Mouse (Mus musculus) midbrain, embryonic 14.5 days (tissue): ENCODE results near the gene Ttc28. TPM values are rescaled to one million over a fixed set of nuclear protein-coding genes. Genes with fewer than 3 reads are reported as not detected.
A peak's percentile ranks its signal among the peaks of the same experiment; 100 is the strongest.

Experiments
- ATAC-seq: fragments of 200-750 bp; cut with Nextera tagmentation; 2 replicates; pipeline ENCODE4 v1.8.0; 2017; ENCODE audit warnings: moderate number of reproducible peaks, moderate library complexity; ENCODE audit not compliant: low FRiP score, low TSS enrichment
- DNase-seq: peaks from one replicate; pipeline ENCODE4 v3.0.0-alpha.2; 2015
- H3K27ac ChIP-seq: fragments of 300-500 bp; sonication (generic); replicated peaks from 2 replicates; pipeline ENCODE4 v1.5.1; 2014; ENCODE audit warnings: mild to moderate bottlenecking, low read depth, low read length, moderate library complexity
- H3K27me3 ChIP-seq: fragments of 300-500 bp; sonication (generic); 2 replicates; pipeline ENCODE4 v1.6.1; 2014; ENCODE audit warnings: low read length, control low read depth, mixed read lengths; ENCODE audit not compliant: control insufficient read depth, insufficient read depth
- H3K36me3 ChIP-seq: fragments of 300-500 bp; sonication (generic); 2 replicates; pipeline ENCODE4 v1.6.1; 2014; ENCODE audit warnings: low read length, control low read depth; ENCODE audit not compliant: control insufficient read depth, insufficient read depth
- H3K4me1 ChIP-seq: fragments of 300-500 bp; sonication (generic); 2 replicates; pipeline ENCODE4 v1.6.1; 2014; ENCODE audit warnings: mild to moderate bottlenecking, antibody characterized with exemption, low read length, control low read depth; ENCODE audit not compliant: control insufficient read depth, insufficient read depth
- H3K4me2 ChIP-seq: fragments of 300-500 bp; sonication (generic); 2 replicates; pipeline ENCODE4 v1.6.1; 2014; ENCODE audit warnings: mild to moderate bottlenecking, low read length, moderate library complexity
- H3K4me3 ChIP-seq: fragments of 300-500 bp; sonication (generic); replicated peaks from 2 replicates; pipeline ENCODE4 v1.5.1; 2014; ENCODE audit warnings: low read depth, low read length
- H3K9ac ChIP-seq: fragments of 300-500 bp; sonication (generic); replicated peaks from 2 replicates; pipeline ENCODE4 v1.6.1; 2014; ENCODE audit warnings: mild to moderate bottlenecking, low read length, moderate library complexity
- H3K9me3 ChIP-seq: fragments of 300-500 bp; sonication (generic); 2 replicates; pipeline ENCODE4 v1.6.1; 2016; ENCODE audit warnings: low read length, control low read depth, mixed read lengths; ENCODE audit not compliant: control insufficient read depth
- WGBS: fragments of 180-500 bp; shearing (Covaris S2); extraction: QIAGEN DNeasy Blood & Tissue Kit; methylation state at CpG from one replicate; pipeline ENCODE4 v1.1.7; 2014; 5-methylcytosine and 5-hydroxymethylcytosine counted together
- polyA plus RNA-seq: library from polyadenylated mRNA; unstranded; fragments of >200 nt; fragmentation: Nextera tagmentation; extraction: Ambion mirVana; gene quantifications from 2 replicates; pipeline ENCODE4 v1.2.1, GENCODE M21; 2014

The Ttc28 gene
- polyA plus RNA-seq, 1 experiment from 2014 or later = 30.9 TPM

DNA sequence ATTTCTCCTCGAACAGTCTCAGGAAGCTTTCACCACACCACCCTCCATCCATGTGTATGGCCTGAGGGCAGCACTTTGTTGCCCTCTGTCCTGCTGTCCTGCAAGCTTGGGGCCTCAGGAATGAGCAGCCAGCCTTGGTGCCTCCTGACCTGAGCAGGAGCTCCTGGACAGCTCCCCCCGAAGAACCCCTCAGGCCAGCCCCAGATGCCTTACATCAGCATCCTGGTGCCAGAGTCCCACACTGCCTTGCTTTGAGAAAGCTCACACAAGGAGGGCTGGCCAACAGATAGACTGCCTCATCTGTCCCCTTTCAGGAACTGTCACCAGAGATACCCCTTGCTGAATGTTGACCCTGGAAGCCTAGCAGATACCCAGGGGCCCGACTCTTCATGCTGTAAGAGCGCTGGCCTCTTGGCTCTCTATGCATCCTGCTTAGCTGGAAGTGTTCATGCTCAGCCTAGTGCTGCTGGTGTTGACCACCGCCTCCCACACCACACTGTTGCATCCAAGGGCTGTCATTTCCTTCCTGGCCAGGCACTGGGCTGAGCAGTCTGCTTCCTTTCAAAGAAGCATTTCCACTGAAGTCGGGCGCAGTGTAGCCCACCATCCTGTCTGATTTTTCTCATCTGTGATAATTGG, 259.4 kb downstream of the Ttc28 start:
- Histone ChIP-seq H3K27me3 (no peaks in the 10 kb centered on the region), H3K9me3 (no peaks in the 10 kb centered on the region), H3K36me3 (no peaks in the 10 kb centered on the region), H3K4me3 (no peak overlapping the region), H3K27ac (0 out of 2 replicates have a peak overlapping the region, but pooled peaks have one; percentile 20), H3K9ac (no peak overlapping the region), H3K4me2 (no peak overlapping the region), H3K4me1 (peaks cover 54% of the 10 kb centered on the region)
- ATAC-seq (no peak), DNase-seq (no peak)
- 85% methylated on average over 7 of the region's 7 CpGs for WGBS

- ATAC-seq (no peak), DNase-seq (no peak)
- H3K4me1 ChIP-seq = peaks cover 54% of the 10 kb centered on the region
- no peaks in the 10 kb centered on the region for H3K27me3 ChIP-seq
- H3K9ac ChIP-seq = no peak overlapping the region
- H3K27ac ChIP-seq = no peak overlapping the region
- WGBS = 74% methylated on average over 14 of the region's 14 CpGs
- no peaks in the 10 kb centered on the region for H3K36me3 ChIP-seq
- no peak overlapping the region for H3K4me3 ChIP-seq
- no peaks in the 10 kb centered on the region for H3K9me3 ChIP-seq
- no peak overlapping the region for H3K4me2 ChIP-seq
Observed at GRCm38 (mm10) chr5:111139622-111140021, 260.0 kb downstream of the Ttc28 start.

DNA sequence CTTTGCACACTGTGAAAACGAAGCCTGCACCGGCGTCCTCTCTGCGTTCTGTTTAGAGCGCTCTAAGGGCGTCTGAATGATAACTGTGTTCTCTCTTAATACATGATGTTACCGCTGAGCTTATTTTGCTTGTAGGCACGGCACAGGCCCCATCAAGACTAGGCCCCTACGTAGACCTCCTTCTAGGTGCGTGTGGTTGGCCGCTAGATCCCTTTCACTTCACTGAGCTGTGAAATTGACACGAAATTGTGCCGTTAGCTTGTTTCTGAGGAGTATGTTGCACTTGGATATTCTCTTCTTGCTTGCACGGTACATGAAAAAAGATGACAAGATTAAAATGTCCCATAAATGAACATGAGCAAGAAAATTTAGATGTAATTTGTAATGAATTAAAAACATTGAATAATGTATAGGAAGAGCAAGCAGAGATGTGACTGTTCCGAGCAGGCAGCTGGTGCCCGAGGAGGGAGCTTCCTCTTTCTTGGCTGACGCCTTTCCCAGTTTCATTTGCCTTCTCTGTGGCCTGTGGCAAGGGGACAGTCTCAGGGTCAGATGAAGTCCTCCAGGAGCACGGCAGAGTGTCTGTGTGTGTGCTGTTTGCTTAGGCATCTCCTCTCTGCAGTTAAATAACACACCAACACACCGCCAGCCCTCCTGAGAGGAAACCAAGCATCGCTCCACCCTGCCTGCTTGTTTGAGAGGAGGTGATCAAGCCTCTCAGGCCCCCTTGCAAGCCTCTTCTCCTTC, 261.7 kb downstream of the Ttc28 start:
- Histone ChIP-seq H3K9me3 (no peaks in the 10 kb centered on the region), H3K4me1 (peaks cover 50% of the 10 kb centered on the region), H3K36me3 (no peaks in the 10 kb centered on the region), H3K27ac (peak overlapping the region; percentile 71), H3K27me3 (no peaks in the 10 kb centered on the region), H3K4me2 (no peak overlapping the region), H3K9ac (no peak overlapping the region; the same call in 1 of the 2 replicates), H3K4me3 (no peak overlapping the region)
- no peak for DNase-seq
- WGBS = 48% methylated on average over 20 of the region's 20 CpGs
- no peak for ATAC-seq

DNA sequence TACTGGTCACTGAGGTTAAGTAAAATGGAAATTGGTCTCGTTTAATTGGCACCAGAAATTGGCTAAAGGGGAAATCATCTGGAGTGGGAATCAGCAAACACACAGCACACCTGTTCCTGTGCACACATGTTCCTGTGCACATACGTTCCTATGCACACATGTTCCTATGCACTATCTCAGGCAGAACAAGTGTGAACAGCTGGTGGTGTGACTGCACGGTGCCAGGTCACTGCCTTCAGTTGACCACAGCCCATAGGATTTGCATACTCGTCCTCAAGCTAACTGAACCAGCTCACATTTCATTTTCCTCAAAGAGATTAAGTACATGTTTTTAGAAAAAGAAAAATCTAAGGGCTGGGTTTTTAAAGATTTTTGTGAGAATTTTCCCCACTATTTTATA, 263.2 kb downstream of the Ttc28 start:
- Histone ChIP-seq H3K9me3 (no peaks in the 10 kb centered on the region), H3K36me3 (no peaks in the 10 kb centered on the region), H3K9ac (no peak overlapping the region), H3K4me1 (peaks cover 35% of the 10 kb centered on the region), H3K27me3 (no peaks in the 10 kb centered on the region), H3K4me3 (no peak overlapping the region), H3K4me2 (no peak overlapping the region), H3K27ac (no peak overlapping the region)
- DNase-seq (no peak), ATAC-seq (no peak)
- 78% methylated on average over 4 of the region's 4 CpGs for WGBS

GRCm38 (mm10) chr5:111144411-111144810, 264.8 kb downstream of the Ttc28 start:
- H3K36me3 ChIP-seq = no peaks in the 10 kb centered on the region
- H3K27ac ChIP-seq = no peak overlapping the region
- peaks cover 20% of the 10 kb centered on the region for H3K4me1 ChIP-seq
- H3K4me2 ChIP-seq = no peak overlapping the region
- no peaks in the 10 kb centered on the region for H3K27me3 ChIP-seq
- H3K4me3 ChIP-seq = no peak overlapping the region
- 81% methylated on average over 7 of the region's 7 CpGs for WGBS
- H3K9me3 ChIP-seq = no peaks in the 10 kb centered on the region
- ATAC-seq = no peak
- H3K9ac ChIP-seq = no peak overlapping the region
- no peak for DNase-seq

DNA sequence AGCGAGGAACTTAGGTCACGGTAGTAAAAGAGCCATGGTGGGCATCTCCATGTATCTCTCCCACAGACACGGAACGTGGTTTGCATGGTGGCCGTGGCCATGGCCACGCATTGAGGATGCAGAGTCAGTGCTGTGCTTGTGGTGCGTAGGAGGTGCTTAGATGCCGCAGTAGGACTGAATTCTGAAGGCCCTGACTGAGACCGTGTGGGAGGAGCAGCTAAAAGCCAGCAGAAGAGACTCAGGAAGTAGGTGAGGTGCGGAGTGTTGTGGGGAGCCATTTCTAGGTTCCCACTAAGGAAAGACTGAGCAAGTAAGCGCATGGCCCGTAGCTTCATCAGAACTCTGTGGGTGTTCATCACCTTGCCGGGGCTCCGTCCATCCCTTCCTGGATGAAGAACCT, 271.0 kb downstream of the Ttc28 start:
- WGBS = 97% methylated on average over 14 of the region's 14 CpGs
- DNase-seq = no peak
- Histone ChIP-seq H3K9me3 (no peaks in the 10 kb centered on the region), H3K4me1 (peaks cover 31% of the 10 kb centered on the region), H3K27ac (no peak overlapping the region), H3K9ac (no peak overlapping the region), H3K36me3 (no peaks in the 10 kb centered on the region), H3K27me3 (no peaks in the 10 kb centered on the region), H3K4me3 (no peak overlapping the region), H3K4me2 (no peak overlapping the region)
- no peak for ATAC-seq

GRCm38 (mm10) chr5:111151882-111152759, 272.5 kb downstream of the Ttc28 start:
- no peaks in the 10 kb centered on the region for H3K36me3 ChIP-seq
- H3K27me3 ChIP-seq = no peaks in the 10 kb centered on the region
- no peak overlapping the region for H3K4me3 ChIP-seq
- WGBS = 38% methylated on average over 19 of the region's 19 CpGs
- H3K4me1 ChIP-seq = peaks cover 42% of the 10 kb centered on the region
- no peak for DNase-seq
- 0 out of 2 replicates have a peak overlapping the region, but pooled peaks have one; percentile 32 for H3K27ac ChIP-seq
- H3K9ac ChIP-seq = no peak overlapping the region
- H3K4me2 ChIP-seq = no peak overlapping the region
- no peak for ATAC-seq
- no peaks in the 10 kb centered on the region for H3K9me3 ChIP-seq

GRCm38 (mm10) chr5:111154586-111154985, 275.0 kb downstream of the Ttc28 start:
- H3K9ac ChIP-seq = no peak overlapping the region
- H3K4me3 ChIP-seq = no peak overlapping the region
- WGBS = 17% methylated on average over 7 of the region's 7 CpGs
- DNase-seq = peak; percentile 73
- H3K4me2 ChIP-seq = no peak overlapping the region
- no peaks in the 10 kb centered on the region for H3K9me3 ChIP-seq
- H3K36me3 ChIP-seq = no peaks in the 10 kb centered on the region
- H3K27ac ChIP-seq = peak overlapping the region; percentile 60
- peaks cover 57% of the 10 kb centered on the region for H3K4me1 ChIP-seq
- no peaks in the 10 kb centered on the region for H3K27me3 ChIP-seq
- ATAC-seq = no peak
